Mouse (Mus musculus) midbrain, embryonic 10.5 days (tissue): ENCODE measurements around the gene Glmp. TPM values are rescaled to one million over a fixed set of nuclear protein-coding genes. Genes with fewer than 3 reads are reported as not detected.
"Not testable (repeated sequence)": the region's sequence is repeated elsewhere in the genome, so short reads cannot be mapped to it uniquely, and the experiment has no call there.

Experiments used
- DNase-seq: peaks from one replicate; pipeline ENCODE4 v3.0.0-alpha.2; 2017; ENCODE audit warnings: low spot score
- H3K27ac ChIP-seq: fragments of 300-500 bp; sonication (generic); replicated peaks from 2 replicates; pipeline ENCODE4 v1.5.1; 2016; ENCODE audit warnings: mild to moderate bottlenecking
- H3K27me3 ChIP-seq: fragments of 300-500 bp; sonication (generic); 2 replicates; pipeline ENCODE4 v1.6.1; 2016; ENCODE audit warnings: low read depth, mild to moderate bottlenecking; ENCODE audit not compliant: poor library complexity, severe bottlenecking
- H3K36me3 ChIP-seq: fragments of 300-500 bp; sonication (generic); 2 replicates; pipeline ENCODE4 v1.6.1; 2016; ENCODE audit warnings: mild to moderate bottlenecking, moderate library complexity
- H3K4me1 ChIP-seq: fragments of 300-500 bp; sonication (generic); 2 replicates; pipeline ENCODE4 v1.6.1; 2016
- H3K4me3 ChIP-seq: fragments of 300-500 bp; sonication (generic); 2 replicates; pipeline ENCODE4 v1.5.1; 2016; ENCODE audit warnings: mild to moderate bottlenecking, moderate library complexity
- H3K9me3 ChIP-seq: fragments of 300-500 bp; sonication (generic); replicated peaks from 2 replicates; pipeline ENCODE4 v1.6.1; 2016; ENCODE audit warnings: mild to moderate bottlenecking
- whole genome bisulfite sequencing: fragments of 180-500 bp; shearing (Covaris S2); methylation state at CpG from one replicate; pipeline ENCODE4 v1.1.7; 2016; 5-methylcytosine and 5-hydroxymethylcytosine counted together
- polyA plus RNA-seq: library from polyadenylated mRNA; unstranded; fragments of >200 nt; fragmentation: Nextera tagmentation; extraction: Ambion mirVana; gene quantifications from 2 replicates; pipeline ENCODE4 v1.2.1, GENCODE M21; 2016

The Glmp gene
- polyA plus RNA-seq, result 136 and 142 TPM in 2 replicates

DNA sequence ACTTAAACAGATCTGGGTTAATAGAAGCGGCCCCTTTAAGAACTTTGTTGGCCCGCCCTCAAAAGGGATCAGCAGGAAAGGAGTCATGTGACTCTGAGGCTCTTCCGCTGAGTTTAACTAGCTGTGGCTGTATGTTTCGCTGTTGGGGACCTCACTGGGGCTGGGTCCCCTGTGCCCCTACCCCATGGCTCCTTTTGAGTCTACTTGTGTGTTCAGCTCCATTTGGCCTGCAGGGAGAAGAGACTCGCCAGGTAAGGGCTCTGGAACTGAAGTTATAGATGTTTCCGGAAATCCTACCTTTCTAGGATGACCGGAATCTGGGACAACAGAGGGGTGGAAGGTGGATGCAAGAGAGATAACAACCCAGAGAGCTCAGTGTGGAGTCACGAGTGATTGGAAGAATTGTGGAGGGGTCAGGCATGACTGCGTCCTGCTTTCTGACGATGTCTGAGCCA, at the start of gene Glmp:
TSS of gene Glmp (plus strand) at position 73 of the 455 bp plus-strand sequence.
- WGBS, result 3% methylated on average over 10 of the region's 10 CpGs
- Histone ChIP-seq H3K36me3 (peaks cover 79% of the 10 kb centered on the region), H3K27me3 (no peaks in the 10 kb centered on the region), H3K4me1 (peaks cover 14% of the 10 kb centered on the region), H3K4me3 (peak within 1 kb of the TSS; percentile 73), H3K9me3 (no peaks in the 10 kb centered on the region), H3K27ac (peak within 1 kb of the TSS; percentile 65)
- peak; percentile 63 for DNase-seq

DNA sequence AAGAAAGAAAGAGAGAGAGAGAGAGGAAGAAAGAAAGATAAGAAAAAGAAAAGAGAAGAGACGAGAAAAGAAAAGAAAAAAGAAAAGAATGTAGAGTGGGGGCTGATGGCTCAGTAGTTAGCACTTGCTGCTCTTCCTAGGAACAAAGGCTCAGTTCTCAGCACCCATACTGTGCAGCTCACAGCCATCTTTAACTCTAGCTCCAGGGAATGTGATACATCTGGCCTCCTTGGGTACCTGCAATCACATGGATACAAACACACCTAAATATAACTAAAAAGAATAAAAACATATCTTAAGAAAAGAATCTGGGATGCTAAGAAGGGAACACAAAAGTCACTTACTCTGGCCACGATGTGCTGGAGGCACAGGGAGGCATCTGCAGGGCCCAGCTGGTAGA, 48.7 kb upstream of the Glmp start:
- Histone ChIP-seq H3K36me3 (no peaks in the 10 kb centered on the region), H3K27me3 (no peaks in the 10 kb centered on the region), H3K27ac (no peak overlapping the region), H3K4me3 (no peak overlapping the region), H3K9me3 (no peaks in the 10 kb centered on the region), H3K4me1 (no peaks in the 10 kb centered on the region)
- WGBS, result 89% methylated on average over 2 of the region's 2 CpGs
- no peak for DNase-seq

DNA sequence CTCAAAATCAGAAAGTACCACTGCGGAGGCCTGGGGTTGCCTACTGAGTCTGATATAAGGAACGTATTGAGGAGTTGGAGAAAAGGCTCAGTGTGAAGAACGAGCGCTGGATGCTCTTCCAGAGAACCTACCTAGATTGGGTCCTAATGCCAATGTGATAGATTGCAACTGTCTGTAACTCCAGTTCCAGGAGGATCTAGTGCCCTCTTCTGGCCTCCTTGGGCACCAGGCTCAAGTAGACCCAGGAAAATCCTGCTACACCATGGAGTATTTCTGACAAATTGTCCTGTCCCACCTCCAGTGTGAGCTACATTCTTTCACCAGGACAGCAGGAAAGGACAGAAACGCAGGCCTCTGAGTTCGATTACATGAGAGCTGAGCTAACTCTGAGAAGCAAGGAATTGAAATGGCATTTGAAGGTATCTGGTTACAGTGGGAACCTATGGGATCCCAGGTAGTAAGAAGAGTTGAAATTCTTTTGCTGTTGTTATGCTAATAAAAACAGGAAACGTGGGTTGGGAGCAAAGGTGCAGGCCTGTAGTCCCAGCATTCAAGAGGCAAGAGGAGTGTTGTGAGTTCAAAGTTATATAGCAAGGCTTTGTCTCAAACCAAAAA, 48.2 kb upstream of the Glmp start:
- Histone ChIP-seq H3K4me3 (no peak overlapping the region), H3K9me3 (no peaks in the 10 kb centered on the region), H3K36me3 (no peaks in the 10 kb centered on the region), H3K4me1 (no peaks in the 10 kb centered on the region), H3K27ac (no peak overlapping the region), H3K27me3 (no peaks in the 10 kb centered on the region)
- WGBS, result 55% methylated on average over 7 of the region's 7 CpGs
- DNase-seq, result no peak

DNA sequence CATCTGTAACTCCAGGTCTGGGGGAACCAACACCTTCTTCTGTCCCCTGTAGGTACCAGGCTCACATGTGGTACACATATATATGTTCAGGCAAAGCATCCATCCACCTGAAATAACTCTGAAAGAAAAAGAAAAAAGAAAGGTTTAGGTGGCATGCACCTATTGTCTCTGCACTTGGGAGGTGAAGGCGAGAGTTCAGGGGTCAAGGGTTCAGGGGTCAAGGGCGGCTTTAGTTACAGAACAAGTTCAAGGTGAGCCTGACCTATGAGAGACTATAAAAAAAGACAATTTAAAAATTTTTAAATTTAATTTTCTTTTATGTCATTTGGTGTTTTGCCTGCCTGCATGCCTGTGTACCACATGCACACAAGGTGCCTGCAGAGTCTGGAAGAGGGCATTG, 44.8 kb upstream of the Glmp start:
- Histone ChIP-seq H3K9me3 (no peaks in the 10 kb centered on the region), H3K27me3 (no peaks in the 10 kb centered on the region), H3K4me3 (no peak overlapping the region), H3K27ac (no peak overlapping the region), H3K36me3 (peaks cover 2% of the 10 kb centered on the region; the same call in 1 of the 2 replicates), H3K4me1 (no peaks in the 10 kb centered on the region)
- WGBS, result 88% methylated on average over 2 of the region's 2 CpGs
- DNase-seq, result no peak

DNA sequence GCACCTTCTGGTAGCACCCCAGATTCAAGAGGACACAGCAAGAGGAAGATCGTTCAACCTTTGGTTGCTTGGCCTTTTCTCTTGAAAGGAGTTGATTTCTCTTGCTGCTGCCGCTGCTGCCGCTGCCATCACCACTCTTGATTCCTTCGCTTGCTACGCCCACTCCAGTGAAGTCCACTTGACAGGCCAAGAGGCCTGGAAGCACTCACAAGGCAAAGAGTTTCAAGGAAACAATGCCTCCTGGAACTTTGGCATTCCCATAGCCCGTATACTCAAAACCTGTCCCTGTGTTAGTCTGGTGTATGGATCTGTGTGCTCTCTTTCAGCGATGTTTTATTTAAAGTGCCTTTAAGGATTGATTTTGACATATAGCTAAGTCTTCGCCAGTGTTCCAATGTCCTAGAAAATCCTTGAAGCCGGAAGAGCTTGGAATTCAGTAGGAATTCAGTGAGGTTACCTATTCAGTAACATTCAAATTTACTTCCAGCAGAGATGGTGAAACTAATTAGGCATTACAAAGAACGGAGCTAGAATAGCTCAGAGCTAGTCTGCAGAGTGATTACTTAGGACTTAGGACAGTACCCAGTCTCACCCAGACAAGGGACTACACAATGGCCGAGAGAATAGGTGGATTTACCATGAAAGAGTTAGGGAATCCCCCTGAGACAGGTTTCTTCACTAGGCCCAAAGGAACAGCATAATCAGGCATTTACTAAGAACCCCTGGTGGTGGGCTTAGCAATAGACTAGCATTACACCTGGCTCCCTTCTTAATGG, 43.5 kb upstream of the Glmp start:
- 66% methylated on average over 11 of the region's 11 CpGs for WGBS
- not testable (repeated sequence) for H3K4me3 ChIP-seq, H3K9me3 ChIP-seq, H3K36me3 ChIP-seq, H3K27me3 ChIP-seq, H3K4me1 ChIP-seq, DNase-seq, H3K27ac ChIP-seq

DNA sequence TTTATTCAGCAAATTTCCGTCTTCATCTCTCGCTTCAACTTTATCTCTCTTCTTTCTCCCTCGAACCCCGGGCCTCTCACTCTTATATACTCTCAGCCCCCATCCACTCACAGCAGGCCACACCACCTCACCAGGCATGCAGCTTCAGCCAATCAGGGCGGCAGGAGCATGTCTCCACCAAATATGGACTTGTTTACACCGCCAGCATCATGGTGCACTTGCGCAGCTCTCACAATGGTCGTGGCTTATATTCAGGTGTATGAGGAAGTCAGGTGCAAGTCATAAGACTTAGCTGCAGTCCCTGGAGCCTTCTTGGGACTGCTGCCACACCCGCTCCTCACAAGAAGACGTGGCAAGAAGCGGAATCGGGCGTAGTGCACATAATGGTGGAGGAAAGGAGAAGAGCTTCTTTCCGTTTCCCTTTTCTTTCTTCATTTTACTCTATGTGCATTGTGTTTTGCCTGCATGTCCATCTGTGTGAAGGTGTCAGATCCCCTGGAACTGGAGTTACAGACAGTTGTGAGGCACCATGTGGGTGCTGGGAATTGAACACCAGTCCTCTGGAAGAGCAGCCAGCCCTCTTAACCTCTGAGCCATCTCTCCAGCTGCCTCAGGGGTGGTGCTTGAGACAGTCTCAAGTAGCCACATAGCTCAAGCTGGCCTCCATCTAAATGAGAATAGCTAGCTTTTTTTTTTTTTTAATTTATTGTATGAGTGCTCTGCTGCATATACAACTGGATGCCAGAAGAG, 39.8 kb upstream of the Glmp start:
- not testable (repeated sequence) for H3K27ac ChIP-seq, H3K27me3 ChIP-seq, H3K4me1 ChIP-seq, H3K4me3 ChIP-seq, H3K9me3 ChIP-seq, DNase-seq
- H3K36me3 ChIP-seq, result peaks cover 14% of the 10 kb centered on the region
- 95% methylated on average over 14 of the region's 14 CpGs for WGBS

DNA sequence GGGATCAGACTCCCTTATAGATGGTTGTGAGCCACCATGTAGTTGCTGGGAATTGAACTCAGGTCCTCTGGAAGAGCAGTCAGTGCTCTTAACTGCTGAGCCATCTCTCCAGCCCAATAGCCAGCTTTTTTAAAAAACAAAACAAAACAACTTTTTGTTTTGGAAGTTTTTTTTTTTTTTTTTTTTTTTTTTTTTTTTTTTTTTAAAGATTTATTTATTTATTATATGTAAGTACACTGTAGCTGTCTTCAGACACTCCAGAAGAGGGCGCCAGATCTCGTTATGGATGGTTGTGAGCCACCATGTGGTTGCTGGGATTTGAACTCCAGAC, 39.3 kb upstream of the Glmp start:
- not testable (repeated sequence) for H3K4me1 ChIP-seq, H3K27ac ChIP-seq, H3K9me3 ChIP-seq, H3K27me3 ChIP-seq, H3K4me3 ChIP-seq, DNase-seq
- 67% methylated on average over 2 of the region's 2 CpGs for WGBS
- H3K36me3 ChIP-seq, result peaks cover 14% of the 10 kb centered on the region

DNA sequence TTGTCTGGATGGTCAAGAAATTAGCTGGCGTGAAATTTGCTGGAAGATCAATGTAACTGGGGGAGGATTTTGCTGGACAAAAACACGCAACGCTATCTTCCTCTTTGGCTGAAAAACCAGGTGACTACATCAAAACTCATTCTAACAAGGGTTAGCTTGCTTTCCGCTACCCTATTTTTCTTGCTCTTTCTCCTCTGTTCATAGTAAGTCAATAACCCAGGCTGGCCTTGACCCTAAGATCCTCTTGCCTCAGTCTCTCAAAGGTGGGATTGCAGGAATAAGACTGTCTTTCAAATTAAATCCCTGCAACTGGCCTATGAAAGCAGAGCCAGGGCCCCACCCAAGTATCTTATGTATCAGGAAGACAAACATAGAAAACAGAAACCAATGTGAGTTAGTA, 37.7 kb upstream of the Glmp start, which contains the start of gene Gm38392:
TSS of gene Gm38392 (minus strand) at position 101 of the 400 bp plus-strand sequence.
- H3K27me3 ChIP-seq, result no peaks in the 10 kb centered on the region
- peaks cover 14% of the 10 kb centered on the region for H3K36me3 ChIP-seq
- no peaks in the 10 kb centered on the region for H3K9me3 ChIP-seq
- H3K4me3 ChIP-seq, result no peak within 1 kb of the TSS
- DNase-seq, result no peak
- no peaks in the 10 kb centered on the region for H3K4me1 ChIP-seq
- H3K27ac ChIP-seq, result no peak within 1 kb of the TSS
- 93% methylated on average over 4 of the region's 4 CpGs for WGBS

DNA sequence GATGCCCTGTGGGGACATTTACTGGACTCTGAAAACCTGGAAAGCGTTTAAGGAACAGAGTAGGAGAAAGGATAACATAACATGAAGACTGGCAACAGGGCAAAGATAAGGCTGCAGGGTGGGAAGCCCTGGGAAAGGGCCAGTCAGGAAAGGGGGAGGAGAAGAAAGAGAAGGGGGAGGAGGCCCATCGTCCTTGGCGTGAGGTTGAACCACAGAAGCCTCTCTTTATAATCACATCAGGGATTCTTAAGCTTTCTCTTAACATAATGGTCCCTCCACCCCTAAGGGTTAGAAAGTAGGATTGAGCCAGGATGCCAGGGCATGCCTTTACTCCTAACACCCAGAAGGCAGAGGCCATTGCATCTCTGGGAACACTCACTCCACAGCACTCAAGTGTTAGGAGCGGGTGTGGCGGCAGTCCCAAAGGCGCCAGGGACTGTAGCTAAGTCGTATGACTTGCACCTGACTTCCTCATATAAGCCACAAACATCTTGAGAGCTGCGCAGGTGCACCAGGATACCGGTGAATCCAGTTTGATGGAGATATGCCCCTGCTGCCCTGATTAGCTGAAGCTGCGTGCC, 36.6 kb upstream of the Glmp start:
- H3K27me3 ChIP-seq, DNase-seq: not testable (repeated sequence)
- 81% methylated on average over 8 of the region's 10 CpGs for WGBS

DNA sequence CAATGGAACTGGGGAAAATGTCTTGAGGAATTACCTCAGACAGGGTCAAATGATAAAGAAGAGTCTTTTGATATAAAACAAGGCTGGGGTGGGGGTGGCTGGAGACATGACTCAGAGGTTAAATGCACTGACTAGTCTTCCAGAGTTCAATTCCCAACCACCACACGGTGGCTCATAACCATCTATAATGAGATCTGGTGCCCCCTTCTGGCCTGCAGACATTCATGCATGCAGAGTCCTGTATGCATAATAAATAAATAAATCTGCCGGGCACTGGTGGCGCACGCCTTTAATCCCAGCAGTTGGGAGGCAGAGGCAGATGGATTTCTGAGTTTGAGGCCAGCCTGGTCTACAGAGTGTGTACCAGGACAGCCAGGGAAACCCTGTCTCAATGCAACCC, 32.9 kb upstream of the Glmp start:
- 69% methylated on average over 4 of the region's 4 CpGs for WGBS
- H3K4me1 ChIP-seq, result peaks cover 9% of the 10 kb centered on the region
- no peaks in the 10 kb centered on the region for H3K9me3 ChIP-seq
- H3K27me3 ChIP-seq, result no peaks in the 10 kb centered on the region
- DNase-seq, result peak; percentile 25
- H3K4me3 ChIP-seq, result no peak overlapping the region
- no peaks in the 10 kb centered on the region for H3K36me3 ChIP-seq
- no peak overlapping the region for H3K27ac ChIP-seq

More for the DNA sequence above, 36.6 kb upstream of the Glmp start:
- H3K4me1 ChIP-seq, H3K4me3 ChIP-seq, H3K27ac ChIP-seq, H3K9me3 ChIP-seq: not testable (repeated sequence)
- H3K36me3 ChIP-seq, result peaks cover 14% of the 10 kb centered on the region

DNA sequence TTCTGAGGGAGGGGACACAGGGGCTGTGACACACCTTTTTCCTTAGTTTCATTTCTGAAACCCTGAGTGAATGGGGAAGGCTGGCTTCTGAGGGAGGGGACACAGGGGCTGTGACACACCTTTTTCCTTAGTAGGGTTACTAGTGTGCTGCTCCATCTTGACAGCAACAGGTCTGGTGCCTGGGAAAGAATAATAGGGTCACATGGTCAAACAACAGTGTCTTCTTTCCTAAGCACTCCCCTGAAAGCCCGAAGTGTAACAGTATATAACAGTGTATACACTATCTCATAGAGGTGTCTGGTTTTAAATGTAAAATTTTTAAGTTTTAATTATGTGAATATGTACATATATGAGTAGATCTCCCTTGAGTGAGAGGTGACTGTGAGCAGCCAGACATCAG, 29.6 kb upstream of the Glmp start:
- H3K27me3 ChIP-seq, H3K9me3 ChIP-seq, DNase-seq: not testable (repeated sequence)
- Histone ChIP-seq H3K4me3 (peak overlapping the region; percentile 85), H3K27ac (peak overlapping the region; percentile 96), H3K36me3 (peaks cover 20% of the 10 kb centered on the region), H3K4me1 (peaks cover 23% of the 10 kb centered on the region)
- 76% methylated on average over 1 of the region's 1 CpGs for WGBS

DNA sequence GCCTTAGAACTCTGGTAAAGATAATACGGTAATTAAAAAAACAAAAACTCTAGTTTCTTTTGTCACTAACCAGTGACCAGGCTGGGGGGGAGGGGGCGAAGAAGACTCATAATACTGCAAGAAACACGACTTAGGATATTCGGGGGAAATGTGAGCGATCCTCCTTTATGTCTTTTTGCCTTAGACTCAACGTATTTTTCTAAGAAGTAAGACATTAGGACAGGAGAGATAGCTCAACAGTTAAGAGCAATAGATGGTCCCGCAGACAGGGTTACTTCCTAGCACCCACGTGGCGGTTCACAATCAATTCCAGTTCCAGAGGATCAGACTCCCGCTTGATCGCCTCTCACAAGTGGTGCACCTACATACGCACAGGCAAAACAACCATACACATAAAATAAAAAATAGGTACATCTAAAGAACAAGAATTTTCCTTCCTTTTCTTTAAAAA, 28.7 kb upstream of the Glmp start:
- H3K27ac ChIP-seq, result peak overlapping the region; percentile 96
- peaks cover 23% of the 10 kb centered on the region for H3K4me1 ChIP-seq
- peaks cover 29% of the 10 kb centered on the region for H3K36me3 ChIP-seq
- no peaks in the 10 kb centered on the region for H3K9me3 ChIP-seq
- H3K27me3 ChIP-seq, result no peaks in the 10 kb centered on the region
- H3K4me3 ChIP-seq, result peak overlapping the region; percentile 85
- WGBS, result under 1% methylated on average over 12 of the region's 12 CpGs
- no peak for DNase-seq
